Mouse (Mus musculus) small intestine, adult 2 months (tissue): ENCODE measurements around the gene Uhrf1bp1l.
"Not testable (repeated sequence)": the region's sequence is repeated elsewhere in the genome, so short reads cannot be mapped to it uniquely, and the experiment has no call there.

Experiments used
- CTCF ChIP-seq: fragments of 200-500 bp; IDR thresholded peaks from 2 replicates; pipeline ENCODE4 v1.5.1; 2012; ENCODE audit warnings: low read depth, mild to moderate bottlenecking, control low read depth, inconsistent platforms, low read length, moderate library complexity, mixed read lengths; ENCODE audit not compliant: insufficient replicate concordance, insufficient read length; ENCODE audit errors: extremely low read depth
- POLR2A ChIP-seq: fragments of 200-500 bp; IDR thresholded peaks from 2 replicates; pipeline ENCODE4 v1.6.1; 2012; ENCODE audit warnings: low read depth, mild to moderate bottlenecking, control low read depth, inconsistent platforms, low read length, moderate library complexity

- not testable (repeated sequence) for TF ChIP-seq CTCF, POLR2A
These were observed 48.5 kb upstream of the Uhrf1bp1l start for GRCm38 (mm10) chr10:89696270-89696669.
